Mouse (Mus musculus) brain, embryonic 14.5 days (tissue): ENCODE measurements at regions not wholly inside any gene's neighbourhood (a gene's known extent, or its start where the extent isn't known, plus 50 kb on each side); places are given as distances from the start of the nearest gene placed in this dataset.

Source experiments
- CTCF ChIP-seq: fragments of 200-500 bp; IDR thresholded peaks from 2 replicates; pipeline ENCODE4 v1.5.1; 2012; ENCODE audit warnings: inconsistent platforms, mild to moderate bottlenecking, moderate library complexity, borderline replicate concordance; ENCODE audit not compliant: insufficient read depth, insufficient read length; ENCODE audit errors: extremely low read depth
- POLR2A ChIP-seq: fragments of 200-500 bp; IDR thresholded peaks from 2 replicates; pipeline ENCODE4 v1.6.1; 2012; ENCODE audit warnings: mild to moderate bottlenecking, inconsistent platforms, borderline replicate concordance; ENCODE audit not compliant: poor library complexity, insufficient read depth, insufficient read length, severe bottlenecking; ENCODE audit errors: extremely low read depth

GRCm38 (mm10) chr4:54328711-54329427, 503.0 kb downstream of the Tmem38b start:
- TF ChIP-seq CTCF (peak; percentile 65), POLR2A (no peak)
